Mouse (Mus musculus) kidney, adult 9 months (tissue): ENCODE measurements around the gene Cdkal1.

Experiments
- DNase-seq: peaks from one replicate; pipeline ENCODE4 v3.0.0; 2022

Gene Cdkal1

DNA sequence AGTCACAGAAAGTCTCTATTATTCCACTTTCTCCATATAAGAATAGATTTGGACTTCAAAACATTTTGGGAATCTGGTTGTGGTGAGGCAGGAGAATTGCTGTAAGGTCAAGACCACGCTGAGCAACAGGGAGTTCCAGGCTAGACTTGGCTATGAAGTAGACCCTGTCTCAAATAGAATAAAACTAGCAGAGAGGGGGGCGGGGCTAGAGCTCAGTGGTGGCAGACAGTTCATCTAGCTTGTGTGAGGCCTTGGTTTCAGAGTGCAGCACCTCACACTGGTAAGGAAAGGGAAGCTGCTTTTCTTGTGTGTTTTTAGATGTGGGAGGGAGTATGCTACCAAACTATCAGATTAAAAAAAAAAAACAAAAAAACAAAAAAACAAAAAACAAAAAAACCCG lies 694.0 kb downstream of the Cdkal1 start:
- no peak for DNase-seq

DNA sequence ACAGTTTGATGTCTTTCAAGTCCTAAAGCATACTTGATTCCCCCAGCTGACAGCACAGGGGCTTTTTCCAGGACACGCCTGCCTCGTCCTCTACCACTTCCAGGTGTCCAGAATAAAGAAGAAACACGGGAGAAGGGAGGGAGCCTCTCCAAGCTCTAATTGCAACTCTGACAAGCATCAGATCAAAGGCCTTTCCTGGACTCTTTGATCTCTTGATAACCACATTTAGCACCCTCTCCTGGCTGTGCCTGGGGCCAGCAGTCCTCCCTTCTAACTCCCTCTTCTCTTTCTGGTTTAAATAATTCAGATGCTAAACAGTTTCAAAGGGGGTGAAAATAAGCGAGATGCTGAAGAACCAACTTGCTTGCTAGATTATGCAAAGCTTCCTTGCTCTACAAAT lies 698.8 kb downstream of the Cdkal1 start:
- no peak for DNase-seq

DNA sequence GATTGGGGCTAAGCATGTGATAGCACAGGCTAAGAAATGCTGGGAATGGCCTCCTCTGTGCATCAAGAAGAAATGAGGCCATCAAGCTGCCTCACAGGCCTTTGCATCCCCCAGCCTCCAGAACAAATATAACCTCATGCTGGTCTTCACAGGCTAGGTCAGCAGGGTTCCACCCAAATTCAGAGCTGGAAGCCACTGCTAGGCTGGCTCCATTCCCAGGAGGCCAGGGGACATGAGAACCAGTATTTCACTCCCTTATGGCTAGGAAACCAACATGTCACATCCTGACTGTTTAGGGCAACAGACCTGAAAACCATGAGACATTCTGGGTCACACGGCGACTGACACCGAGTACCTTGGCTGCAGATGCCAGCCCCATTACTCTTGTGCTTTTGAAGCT lies 700.2 kb downstream of the Cdkal1 start:
- no peak for DNase-seq

DNA sequence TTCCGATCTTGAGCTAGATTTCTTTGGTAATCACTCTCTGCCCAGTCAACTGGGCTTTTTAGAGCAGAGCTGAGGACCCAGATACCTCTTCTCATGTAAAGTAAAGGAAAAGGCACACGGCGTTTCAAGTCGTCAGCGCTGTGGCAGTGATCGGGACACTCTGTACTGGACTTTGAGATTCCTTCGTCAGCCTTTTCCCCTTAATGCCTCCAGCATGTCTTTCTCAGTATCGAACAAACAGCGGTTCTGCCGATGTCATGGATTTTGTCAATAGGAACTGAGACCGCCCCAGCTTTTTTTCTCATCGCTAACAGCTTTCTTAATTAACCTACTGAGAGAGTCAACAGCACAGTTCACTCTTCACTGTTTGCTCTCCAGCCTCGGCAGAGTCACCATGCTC lies 705.4 kb downstream of the Cdkal1 start:
- DNase-seq = peak; percentile 33

DNA sequence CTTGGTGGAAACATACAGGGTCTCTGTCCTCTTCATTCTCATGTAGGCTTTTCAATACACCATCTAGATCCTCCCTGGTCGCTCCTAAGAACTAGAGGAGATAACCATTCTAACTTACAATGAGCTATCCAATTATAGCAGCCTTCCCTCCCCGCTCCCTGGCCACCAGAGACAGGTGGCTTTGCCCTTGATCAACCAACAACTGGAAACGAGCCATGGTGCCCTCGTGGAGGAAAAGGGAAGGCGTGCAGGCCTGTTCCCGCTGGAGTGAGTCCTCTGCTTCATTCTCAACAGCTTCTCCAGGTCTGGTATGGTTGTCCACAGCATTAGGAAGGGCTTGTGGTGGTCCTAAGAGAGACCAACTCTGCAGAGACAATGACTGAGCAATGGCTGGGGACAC lies 706.1 kb downstream of the Cdkal1 start:
- DNase-seq = no peak

DNA sequence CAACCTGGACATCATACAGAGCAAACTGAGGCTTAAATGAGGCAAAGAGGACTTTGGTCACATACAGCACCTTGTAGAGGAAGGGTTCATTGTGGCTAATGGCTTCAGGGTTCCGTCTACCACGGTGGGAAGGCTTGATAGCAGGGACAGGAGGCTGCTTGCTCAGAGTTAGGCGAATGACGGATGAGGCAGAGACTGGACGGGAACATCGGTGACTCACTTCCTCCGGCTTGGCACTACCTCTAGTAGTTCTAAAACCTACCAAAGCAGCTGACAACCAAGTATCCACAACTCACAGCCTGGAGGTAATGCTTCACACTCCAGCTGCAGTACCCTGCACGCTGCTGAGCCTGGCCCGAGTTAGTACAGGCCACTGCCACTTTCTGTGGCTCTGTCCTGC lies 706.9 kb downstream of the Cdkal1 start:
- DNase-seq = no peak
